Mouse (Mus musculus): ENCODE results near the gene Nub1. TPM values are rescaled to one million over a fixed set of nuclear protein-coding genes. Genes with fewer than 3 reads are reported as not detected.

Gene Nub1
- polyA plus RNA-seq, 2 experiments, result 10.5 to 10.8 TPM

GRCm38 (mm10) chr5:24713199-24713598 is 27.9 kb downstream of the Nub1 start:
- Histone ChIP-seq H3K27me3 (ENCODE audit: control insufficient read depth, insufficient read depth, low read length) (no peaks in the 10 kb centered on the region), H3K9ac (replicated peaks) (no peak overlapping the region), H3K9me3 (ENCODE audit: control insufficient read depth, low read length) (no peaks in the 10 kb centered on the region), H3K4me2 (ENCODE audit: low read depth) (no peak overlapping the region), H3K4me3 (ENCODE audit: insufficient read depth in 1 of 2, low read depth in 2 of 2, low read length in 2 of 2) (no peak overlapping the region), H3K27ac (no peak overlapping the region), H3K36me3 (replicated peaks; ENCODE audit: control insufficient read depth, insufficient read depth, low read depth) (no peaks in the 10 kb centered on the region; the same call in 1 of the 2 replicates), H3K4me1 (replicated peaks; ENCODE audit: control insufficient read depth in 2 of 2, insufficient read depth in 2 of 2, low read length in 1 of 2) (peaks cover 3% of the 10 kb centered on the region in 2 experiments; a peak in 2 of 4 replicates)
- 52% methylated on average over 2 of the region's 2 CpGs for WGBS (ENCODE audit: insufficient replicate concordance)
- TF ChIP-seq EP300 (IDR thresholded peaks at IDR 0.05; ENCODE audit: low read depth) (no peak), CTCF (IDR thresholded peaks at IDR 0.05; ENCODE audit: low read depth) (no peak)
- ATAC-seq (ENCODE audit: insufficient read depth) (no peak), DNase-seq (ENCODE audit: low read depth in 3 of 3, low spot score in 3 of 3) (no peak)

- Histone ChIP-seq H3K4me2 (ENCODE audit: low read depth) (no peak overlapping the region), H3K9me3 (ENCODE audit: control insufficient read depth, low read length) (no peaks in the 10 kb centered on the region), H3K4me3 (ENCODE audit: insufficient read depth in 1 of 2, low read depth in 2 of 2, low read length in 2 of 2) (no peak overlapping the region), H3K4me1 (replicated peaks; ENCODE audit: control insufficient read depth in 2 of 2, insufficient read depth in 2 of 2, low read length in 1 of 2) (peaks cover 3% of the 10 kb centered on the region in 2 experiments; a peak in 2 of 4 replicates), H3K27me3 (ENCODE audit: control insufficient read depth, insufficient read depth, low read length) (no peaks in the 10 kb centered on the region), H3K9ac (replicated peaks) (no peak overlapping the region), H3K27ac (no peak overlapping the region), H3K36me3 (replicated peaks; ENCODE audit: control insufficient read depth, insufficient read depth, low read depth) (no peaks in the 10 kb centered on the region; the same call in 1 of the 2 replicates)
- TF ChIP-seq CTCF (IDR thresholded peaks at IDR 0.05; ENCODE audit: low read depth), result no peak
- no peak for TF ChIP-seq EP300 (IDR thresholded peaks at IDR 0.05; ENCODE audit: low read depth)
- ATAC-seq (ENCODE audit: insufficient read depth) (no peak), DNase-seq (ENCODE audit: low read depth in 3 of 3, low spot score in 3 of 3) (no peak)
- WGBS (ENCODE audit: insufficient replicate concordance), result 62% methylated on average over 6 of the region's 6 CpGs
Observed at GRCm38 (mm10) chr5:24713987-24714386, 28.7 kb downstream of the Nub1 start.

GRCm38 (mm10) chr5:24718076-24718475 is 32.7 kb downstream of the Nub1 start:
- Histone ChIP-seq H3K4me3 (ENCODE audit: insufficient read depth in 1 of 2, low read depth in 2 of 2, low read length in 2 of 2) (no peak overlapping the region), H3K36me3 (replicated peaks; ENCODE audit: control insufficient read depth, insufficient read depth, low read depth) (no peaks in the 10 kb centered on the region), H3K9ac (replicated peaks) (no peak overlapping the region), H3K4me1 (replicated peaks; ENCODE audit: control insufficient read depth in 2 of 2, insufficient read depth in 2 of 2, low read length in 1 of 2) (peaks cover 0 to 3% of the 10 kb centered on the region in 2 experiments; a peak in 2 of 4 replicates), H3K4me2 (ENCODE audit: low read depth) (no peak overlapping the region), H3K9me3 (ENCODE audit: control insufficient read depth, low read length) (no peaks in the 10 kb centered on the region), H3K27ac (no peak overlapping the region), H3K27me3 (ENCODE audit: control insufficient read depth, insufficient read depth, low read length) (no peaks in the 10 kb centered on the region)
- 72% methylated on average over 6 of the region's 6 CpGs for WGBS (ENCODE audit: insufficient replicate concordance)
- ATAC-seq (ENCODE audit: insufficient read depth) (no peak), DNase-seq (ENCODE audit: low read depth in 3 of 3, low spot score in 3 of 3) (no peak)
- no peak for TF ChIP-seq EP300 (IDR thresholded peaks at IDR 0.05; ENCODE audit: low read depth)
- no peak for TF ChIP-seq CTCF (IDR thresholded peaks at IDR 0.05; ENCODE audit: low read depth)

- no peak overlapping the region for H3K9ac ChIP-seq (replicated peaks)
- no peak overlapping the region for H3K27ac ChIP-seq
- no peaks in the 10 kb centered on the region for H3K9me3 ChIP-seq (ENCODE audit: control insufficient read depth, low read length)
- ATAC-seq (ENCODE audit: insufficient read depth) (no peak), DNase-seq (ENCODE audit: low read depth in 3 of 3, low spot score in 3 of 3) (no peak)
- no peaks in the 10 kb centered on the region for H3K27me3 ChIP-seq (ENCODE audit: control insufficient read depth, insufficient read depth, low read length)
- H3K36me3 ChIP-seq (replicated peaks; ENCODE audit: control insufficient read depth, insufficient read depth, low read depth), result no peaks in the 10 kb centered on the region
- H3K4me3 ChIP-seq (ENCODE audit: insufficient read depth in 1 of 2, low read depth in 2 of 2, low read length in 2 of 2), result no peak overlapping the region
- peaks cover 0 to 3% of the 10 kb centered on the region in 2 experiments; a peak in 2 of 4 replicates for H3K4me1 ChIP-seq (replicated peaks; ENCODE audit: control insufficient read depth in 2 of 2, insufficient read depth in 2 of 2, low read length in 1 of 2)
- WGBS (ENCODE audit: insufficient replicate concordance), result 47% methylated on average over 3 of the region's 3 CpGs
- H3K4me2 ChIP-seq (ENCODE audit: low read depth), result no peak overlapping the region
- no peak for TF ChIP-seq CTCF (IDR thresholded peaks at IDR 0.05; ENCODE audit: low read depth)
- TF ChIP-seq EP300 (IDR thresholded peaks at IDR 0.05; ENCODE audit: low read depth), result no peak
Observed at GRCm38 (mm10) chr5:24719852-24720251, 34.5 kb downstream of the Nub1 start.

- no peak overlapping the region for H3K4me3 ChIP-seq (ENCODE audit: insufficient read depth in 1 of 2, low read depth in 2 of 2, low read length in 2 of 2)
- TF ChIP-seq CTCF (IDR thresholded peaks at IDR 0.05; ENCODE audit: low read depth), result no peak
- TF ChIP-seq EP300 (IDR thresholded peaks at IDR 0.05; ENCODE audit: low read depth), result no peak
- WGBS (ENCODE audit: insufficient replicate concordance), result 61% methylated on average over 11 of the region's 11 CpGs
- no peak for ATAC-seq (ENCODE audit: insufficient read depth)
- no peaks in the 10 kb centered on the region for H3K4me1 ChIP-seq (replicated peaks; ENCODE audit: control insufficient read depth in 2 of 2, insufficient read depth in 2 of 2, low read length in 1 of 2)
- H3K36me3 ChIP-seq (replicated peaks; ENCODE audit: control insufficient read depth, insufficient read depth, low read depth), result no peaks in the 10 kb centered on the region
- DNase-seq (ENCODE audit: low read depth in 3 of 3, low spot score in 3 of 3), result no peak
- H3K9ac ChIP-seq (replicated peaks), result no peak overlapping the region
- H3K4me2 ChIP-seq (ENCODE audit: low read depth), result no peak overlapping the region
- H3K9me3 ChIP-seq (ENCODE audit: control insufficient read depth, low read length), result no peaks in the 10 kb centered on the region
- H3K27ac ChIP-seq, result no peak overlapping the region
- no peaks in the 10 kb centered on the region for H3K27me3 ChIP-seq (ENCODE audit: control insufficient read depth, insufficient read depth, low read length)
Observed at GRCm38 (mm10) chr5:24723527-24724269, 38.4 kb downstream of the Nub1 start.

All from liver, embryonic 14.5 days (tissue).